Mouse (Mus musculus) thymus, postnatal 36 days (tissue): ENCODE results near the gene Cadps2.

Experiments used
- DNase-seq, 2 experiments: peaks; one replicate each; pipeline ENCODE4 v3.0.0; 2022; ENCODE audit warnings: mixed read lengths in 2 of 2

Cadps2 gene

GRCm38 (mm10) chr6:23337411-23338063 is 501.7 kb downstream of the Cadps2 start:
- no peak for DNase-seq

GRCm38 (mm10) chr6:23314945-23315344 is 524.3 kb downstream of the Cadps2 start:
- DNase-seq = no peak

- DNase-seq = no peak
Observed at GRCm38 (mm10) chr6:23314291-23314690, 524.9 kb downstream of the Cadps2 start.

- no peak for DNase-seq
Observed at GRCm38 (mm10) chr6:23306046-23306445, 533.2 kb downstream of the Cadps2 start.

- DNase-seq = no peak
Observed at GRCm38 (mm10) chr6:23298596-23298995, 540.6 kb downstream of the Cadps2 start.

GRCm38 (mm10) chr6:23294685-23295084 is 544.5 kb downstream of the Cadps2 start:
- no peak for DNase-seq

GRCm38 (mm10) chr6:23288752-23289151 is 550.5 kb downstream of the Cadps2 start:
- no peak for DNase-seq

GRCm38 (mm10) chr6:23281514-23281820 is 557.8 kb downstream of the Cadps2 start:
- no peak for DNase-seq

GRCm38 (mm10) chr6:23280811-23281513 is 558.3 kb downstream of the Cadps2 start:
- DNase-seq = no peak

- DNase-seq = no peak
Observed at GRCm38 (mm10) chr6:23273483-23273882, 565.7 kb downstream of the Cadps2 start.

- no peak for DNase-seq
Observed at GRCm38 (mm10) chr6:23272979-23273378, 566.2 kb downstream of the Cadps2 start.

GRCm38 (mm10) chr6:23272542-23272941 is 566.7 kb downstream of the Cadps2 start:
- DNase-seq = no peak

- no peak for DNase-seq
Observed at GRCm38 (mm10) chr6:23260738-23261050, 578.5 kb downstream of the Cadps2 start.

- no peak for DNase-seq
Observed at GRCm38 (mm10) chr6:23260016-23260737, 579.0 kb downstream of the Cadps2 start.

GRCm38 (mm10) chr6:23257981-23258380 is 581.2 kb downstream of the Cadps2 start:
- no peak for DNase-seq

GRCm38 (mm10) chr6:23255161-23255560 is 584.1 kb downstream of the Cadps2 start:
- no peak for DNase-seq

GRCm38 (mm10) chr6:23254644-23255043 is 584.6 kb downstream of the Cadps2 start:
- no peak for DNase-seq

- DNase-seq = no peak
Observed at GRCm38 (mm10) chr6:23253353-23254311, 585.6 kb downstream of the Cadps2 start.

- no peak for DNase-seq
Observed at GRCm38 (mm10) chr6:23252196-23253135, 586.8 kb downstream of the Cadps2 start.

- DNase-seq = no peak
Observed at GRCm38 (mm10) chr6:23251431-23251830, 587.8 kb downstream of the Cadps2 start.

GRCm38 (mm10) chr6:23250288-23250955 is 588.8 kb downstream of the Cadps2 start:
- no peak for DNase-seq
